Mouse (Mus musculus) heart, embryonic 14.5 days (tissue): ENCODE data around the gene Hmg20a. TPM values are rescaled to one million over a fixed set of nuclear protein-coding genes. Genes with fewer than 3 reads are reported as not detected.

ENCODE experiments used
- ATAC-seq: fragments of 200-750 bp; cut with Nextera tagmentation; 2 replicates; pipeline ENCODE4 v1.8.0; 2017; ENCODE audit warnings: low read depth, moderate TSS enrichment; ENCODE audit not compliant: insufficient number of reproducible peaks, insufficient read depth, low FRiP score
- H3K27ac ChIP-seq, 2 experiments: fragments of 200-500 bp in 1 of 2; fragments of 300-500 bp in 1 of 2; sonication (generic) in 1 of 2; replicated peaks in 1 of 2; 2 replicates each; pipeline ENCODE4 v1.5.1; 2012 to 2014; ENCODE audit warnings: low read depth in 2 of 2, low read length in 2 of 2, control low read depth in 1 of 2, mild to moderate bottlenecking in 1 of 2, mixed read lengths in 1 of 2; ENCODE audit not compliant: control insufficient read depth in 1 of 2, insufficient read depth in 1 of 2
- H3K27me3 ChIP-seq: fragments of 300-500 bp; sonication (generic); 2 replicates; pipeline ENCODE4 v1.6.1; 2014; ENCODE audit warnings: mild to moderate bottlenecking, low read length, control low read depth; ENCODE audit not compliant: control insufficient read depth, insufficient read depth
- H3K36me3 ChIP-seq: fragments of 300-500 bp; sonication (generic); 2 replicates; pipeline ENCODE4 v1.6.1; 2014; ENCODE audit warnings: mild to moderate bottlenecking, control low read depth, low read length, mixed read lengths; ENCODE audit not compliant: control insufficient read depth, insufficient read depth
- H3K4me1 ChIP-seq, 2 experiments: fragments of 200-500 bp in 1 of 2; fragments of 300-500 bp in 1 of 2; sonication (generic) in 1 of 2; 2 replicates each; pipeline ENCODE4 v1.6.1; 2012 to 2014; ENCODE audit warnings: low read length in 2 of 2, control low read depth in 1 of 2, mixed read lengths in 1 of 2; ENCODE audit not compliant: control insufficient read depth in 2 of 2, insufficient read depth in 2 of 2
- H3K4me2 ChIP-seq: fragments of 300-500 bp; sonication (generic); 2 replicates; pipeline ENCODE4 v1.6.1; 2014; ENCODE audit warnings: mild to moderate bottlenecking, low read length
- H3K4me3 ChIP-seq, 2 experiments: fragments of 200-500 bp in 1 of 2; fragments of 300-500 bp in 1 of 2; sonication (generic) in 1 of 2; 2 replicates each; pipeline ENCODE4 v1.5.1; 2012 to 2014; ENCODE audit warnings: low read length in 2 of 2, mild to moderate bottlenecking in 2 of 2, control low read depth in 1 of 2, low read depth in 1 of 2, moderate library complexity in 1 of 2; ENCODE audit not compliant: control insufficient read depth in 1 of 2, insufficient read depth in 1 of 2
- H3K9ac ChIP-seq: fragments of 300-500 bp; sonication (generic); 2 replicates; pipeline ENCODE4 v1.6.1; 2014; ENCODE audit warnings: mild to moderate bottlenecking, low read length
- H3K9me3 ChIP-seq: fragments of 300-500 bp; sonication (generic); 2 replicates; pipeline ENCODE4 v1.6.1; 2016; ENCODE audit warnings: low read length, control low read depth; ENCODE audit not compliant: control insufficient read depth
- WGBS: fragments of 180-500 bp; shearing (Covaris S2); extraction: QIAGEN DNeasy Blood & Tissue Kit; methylation state at CpG from one replicate; pipeline ENCODE4 v1.1.7; 2014; 5-methylcytosine and 5-hydroxymethylcytosine counted together
- polyA plus RNA-seq: library from polyadenylated mRNA; unstranded; fragments of >200 nt; fragmentation: Nextera tagmentation; extraction: Ambion mirVana; gene quantifications from 2 replicates; pipeline ENCODE4 v1.2.1, GENCODE M21; 2014

Hmg20a gene
- polyA plus RNA-seq, 1 experiment from 2014 or later, result 58.5 TPM

DNA sequence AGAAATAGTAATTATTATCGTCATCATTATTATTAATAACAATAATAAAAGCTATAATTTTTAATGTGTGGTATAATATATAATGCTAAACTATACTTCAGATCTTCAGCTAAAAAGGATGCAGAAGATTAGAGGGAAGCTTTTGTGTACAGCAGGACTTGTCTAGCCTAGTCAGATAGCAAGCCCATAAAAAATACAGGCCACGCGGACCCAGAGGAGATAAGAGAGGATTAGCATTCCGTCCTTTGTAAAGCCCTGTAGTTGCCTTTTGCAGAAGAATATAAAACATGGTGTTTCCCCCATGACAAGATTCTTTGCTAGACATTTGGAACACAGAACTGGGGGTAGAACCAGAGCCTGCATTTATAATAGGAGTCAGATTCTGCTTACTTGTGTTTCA lies 13.8 kb upstream of the Hmg20a start:
- Histone ChIP-seq H3K27me3 (no peaks in the 10 kb centered on the region), H3K4me2 (no peak overlapping the region), H3K9ac (no peak overlapping the region), H3K4me1 (peaks cover 3 to 34% of the 10 kb centered on the region in 2 experiments), H3K36me3 (no peaks in the 10 kb centered on the region), H3K4me3 (no peak overlapping the region), H3K9me3 (no peaks in the 10 kb centered on the region), H3K27ac (peak overlapping the region; percentile 44 to 74; a peak in 3 of 4 replicates)
- ATAC-seq, result no peak
- WGBS, result 26% methylated on average over 4 of the region's 4 CpGs

DNA sequence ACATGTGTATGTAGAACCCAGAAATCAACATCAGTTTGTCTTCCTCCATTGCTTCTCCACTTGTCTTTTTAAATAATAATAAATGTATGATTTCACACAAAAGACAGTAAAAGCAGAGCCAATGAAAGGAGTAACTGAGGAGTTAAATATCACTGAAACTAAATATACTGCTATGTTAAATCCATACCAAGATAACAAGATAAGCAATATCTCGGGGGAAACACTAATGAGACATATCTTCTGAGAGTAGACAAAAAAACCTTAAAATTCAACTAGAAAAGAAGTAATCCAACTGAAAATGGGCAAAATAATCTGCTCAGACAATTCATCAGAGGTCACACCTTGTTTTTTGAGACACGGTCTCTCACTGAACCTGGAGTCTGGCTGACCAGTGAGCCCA lies 8.5 kb upstream of the Hmg20a start:
- Histone ChIP-seq H3K4me2 (no peak overlapping the region), H3K4me3 (no peak overlapping the region), H3K9me3 (no peaks in the 10 kb centered on the region), H3K27ac (no peak overlapping the region), H3K4me1 (peaks cover 0 to 30% of the 10 kb centered on the region in 2 experiments; a peak in 3 of 4 replicates), H3K36me3 (no peaks in the 10 kb centered on the region), H3K27me3 (no peaks in the 10 kb centered on the region), H3K9ac (no peak overlapping the region)
- no peak for ATAC-seq
- WGBS, result 80% methylated on average over 2 of the region's 2 CpGs

DNA sequence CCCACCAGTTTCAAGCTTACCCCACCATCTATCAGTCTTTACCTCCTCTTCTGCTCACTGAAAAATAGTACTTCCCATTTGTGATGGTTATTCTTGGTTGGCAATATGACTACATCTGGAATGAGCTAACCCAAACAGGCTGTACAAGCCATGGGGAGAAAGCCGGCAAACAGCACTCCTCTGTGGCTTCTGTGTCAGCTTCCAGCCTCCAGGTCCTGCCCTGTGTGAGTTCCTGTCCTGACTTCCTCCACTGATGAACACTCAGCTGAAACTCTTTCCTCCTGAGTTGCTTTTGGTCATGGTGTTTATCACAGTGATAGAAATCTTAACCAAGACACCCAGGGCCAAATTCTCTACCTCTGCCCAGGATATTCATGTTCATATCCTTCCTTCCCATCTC lies 5.7 kb upstream of the Hmg20a start:
- peaks cover 0 to 34% of the 10 kb centered on the region in 2 experiments; a peak in 3 of 4 replicates for H3K4me1 ChIP-seq
- no peak for ATAC-seq
- 62% methylated on average over 1 of the region's 1 CpGs for WGBS
- H3K9ac ChIP-seq, result no peak overlapping the region
- no peaks in the 10 kb centered on the region for H3K9me3 ChIP-seq
- H3K4me2 ChIP-seq, result no peak overlapping the region
- no peaks in the 10 kb centered on the region for H3K27me3 ChIP-seq
- H3K36me3 ChIP-seq, result no peaks in the 10 kb centered on the region
- H3K27ac ChIP-seq, result no peak overlapping the region
- H3K4me3 ChIP-seq, result no peak overlapping the region

DNA sequence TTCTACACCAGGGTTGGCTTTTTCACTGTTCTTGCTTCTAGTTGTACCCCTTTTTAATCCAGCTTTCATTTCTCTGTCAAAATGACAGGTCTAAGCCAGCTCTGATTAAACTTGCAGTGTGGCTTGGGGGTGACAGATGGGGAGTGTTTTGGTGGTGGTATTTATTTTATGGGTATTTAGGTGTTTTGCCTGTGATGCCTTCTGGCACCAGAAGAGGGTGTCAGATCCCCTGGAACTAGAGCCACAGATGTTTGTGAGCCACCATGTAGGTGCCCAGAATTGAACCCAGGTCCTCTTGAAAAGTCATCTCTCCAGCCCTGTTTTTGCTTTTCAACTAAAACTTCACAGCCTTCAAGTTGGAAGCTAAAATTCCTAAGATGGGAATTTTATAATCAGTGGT lies 4.1 kb upstream of the Hmg20a start:
- Histone ChIP-seq H3K4me1 (peaks cover 0 to 26% of the 10 kb centered on the region in 2 experiments; a peak in 3 of 4 replicates), H3K9me3 (no peaks in the 10 kb centered on the region), H3K27me3 (no peaks in the 10 kb centered on the region), H3K4me2 (no peak overlapping the region), H3K9ac (no peak overlapping the region), H3K27ac (no peak overlapping the region), H3K4me3 (no peak overlapping the region), H3K36me3 (no peaks in the 10 kb centered on the region)
- no peak for ATAC-seq

DNA sequence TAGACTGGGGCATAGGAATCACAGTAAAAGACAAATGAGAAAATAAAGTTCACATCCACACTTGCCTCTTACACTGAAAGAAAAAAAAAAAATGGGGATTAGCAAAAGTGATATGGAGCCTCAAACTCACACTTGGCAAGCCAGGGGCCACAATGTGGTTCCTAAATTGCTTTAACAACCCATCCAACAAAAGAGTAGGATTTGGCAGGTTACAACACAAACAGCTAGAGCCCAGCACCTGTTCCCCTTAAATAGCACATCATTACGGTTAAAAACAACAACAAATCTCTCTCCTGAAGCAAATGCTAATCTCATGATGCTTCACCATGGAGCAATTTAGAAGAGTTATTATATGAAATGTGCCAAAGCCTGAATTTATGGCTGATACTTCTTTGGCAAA lies 3.0 kb upstream of the Hmg20a start:
- no peak overlapping the region for H3K4me3 ChIP-seq
- WGBS, result 77% methylated on average over 1 of the region's 1 CpGs
- no peaks in the 10 kb centered on the region for H3K9me3 ChIP-seq
- no peak for ATAC-seq
- H3K4me1 ChIP-seq, result peaks cover 0 to 30% of the 10 kb centered on the region in 2 experiments; a peak in 3 of 4 replicates
- no peaks in the 10 kb centered on the region for H3K27me3 ChIP-seq
- no peak overlapping the region for H3K27ac ChIP-seq
- H3K36me3 ChIP-seq, result no peaks in the 10 kb centered on the region
- H3K9ac ChIP-seq, result no peak overlapping the region
- peak overlapping the region; percentile 67 for H3K4me2 ChIP-seq

DNA sequence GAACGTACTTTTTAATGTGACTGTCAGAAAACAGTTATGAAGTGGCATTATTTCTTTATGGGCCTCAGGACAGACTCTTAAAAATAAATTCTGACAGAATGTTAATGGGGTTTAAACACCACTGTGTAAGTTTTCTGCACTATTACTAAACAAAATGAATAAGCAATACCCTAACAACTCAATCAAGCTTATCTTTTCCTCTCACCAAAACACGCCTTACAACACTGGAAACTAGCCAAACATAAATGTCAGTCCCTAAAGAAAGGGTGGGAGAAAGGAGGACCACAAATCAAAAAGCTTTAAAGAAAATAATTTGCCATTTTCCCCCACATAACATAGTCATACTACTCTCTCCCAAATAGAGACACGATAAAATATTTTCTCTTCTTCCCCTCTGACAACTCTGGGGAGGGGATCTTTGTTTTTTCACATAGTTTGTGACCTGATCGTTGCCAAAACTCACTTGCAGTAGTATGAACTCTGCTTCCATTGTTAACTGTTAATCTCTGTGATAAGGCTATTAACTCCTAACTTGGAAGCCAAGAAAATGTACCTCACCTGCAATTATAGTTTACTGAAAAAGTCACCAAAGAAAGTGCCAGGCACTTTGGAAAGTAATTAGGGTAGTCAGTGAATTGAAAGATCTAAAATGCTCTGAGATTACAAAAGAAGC lies 2.3 kb upstream of the Hmg20a start:
- Histone ChIP-seq H3K27me3 (no peaks in the 10 kb centered on the region), H3K4me2 (peak overlapping the region; percentile 67), H3K36me3 (no peaks in the 10 kb centered on the region), H3K4me1 (peaks cover 3 to 32% of the 10 kb centered on the region in 2 experiments), H3K27ac (no peak overlapping the region; a peak in 1 of 4 replicates), H3K9ac (peak overlapping the region; percentile 91), H3K9me3 (no peaks in the 10 kb centered on the region), H3K4me3 (peak overlapping the region in 1 of 2 experiments; percentile 72; a peak in 2 of 4 replicates)
- 46% methylated on average over 4 of the region's 4 CpGs for WGBS
- ATAC-seq, result no peak

DNA sequence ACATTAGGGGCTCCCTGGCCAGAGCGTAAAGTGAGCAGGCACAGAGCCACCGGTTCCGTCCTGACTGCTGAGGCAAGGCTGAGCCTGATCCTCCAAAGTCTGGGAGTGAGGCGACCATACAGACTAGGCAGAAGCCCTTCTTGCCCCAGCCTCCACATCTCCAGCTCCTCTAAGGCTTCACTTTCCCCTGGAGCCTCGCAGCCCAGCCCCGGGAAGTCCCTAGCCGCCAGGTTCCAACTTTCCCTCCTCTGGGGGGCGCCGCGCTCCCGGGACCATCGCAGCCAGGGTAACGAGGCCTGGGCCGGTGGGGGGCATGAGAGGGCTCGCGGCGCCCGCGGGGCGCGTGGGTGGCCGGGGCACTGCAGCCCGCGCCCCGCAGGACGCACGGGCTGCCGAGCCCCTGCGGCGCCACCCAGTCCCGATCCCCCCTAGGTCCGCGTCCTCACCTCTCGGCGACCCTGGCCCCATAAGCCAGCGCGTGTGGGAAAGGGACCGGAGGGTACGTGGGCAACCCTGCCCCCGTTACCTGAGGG lies 928 bp upstream of the Hmg20a start:
- Histone ChIP-seq H3K36me3 (no peaks in the 10 kb centered on the region), H3K27me3 (no peaks in the 10 kb centered on the region), H3K4me3 (peak overlapping the region; percentile 72 to 97), H3K4me1 (peaks cover 3 to 45% of the 10 kb centered on the region in 2 experiments), H3K9ac (peak overlapping the region; percentile 91), H3K27ac (peak overlapping the region; percentile 96 to 99), H3K4me2 (peak overlapping the region; percentile 67), H3K9me3 (no peaks in the 10 kb centered on the region)
- ATAC-seq, result peak; percentile 68
- under 1% methylated on average over 38 of the region's 40 CpGs for WGBS
